Mouse (Mus musculus): ENCODE measurements around the gene Acot11.

Acot11 gene

GRCm38 (mm10) chr4:106804910-106805274 is at the start of gene Acot11:
Gene Acot11 (minus strand): TSS chr4:106804998.
- peak; percentile 70 to 79 for DNase-seq

- DNase-seq = peak; percentile 57 to 68
These were observed 43.7 kb upstream of the Acot11 start for GRCm38 (mm10) chr4:106848290-106849092.

GRCm38 (mm10) chr4:106847591-106848289 is 42.9 kb upstream of the Acot11 start:
- peak; percentile 83 to 89 for DNase-seq

GRCm38 (mm10) chr4:106842561-106842960 is 37.8 kb upstream of the Acot11 start:
- no peak for DNase-seq

GRCm38 (mm10) chr4:106841856-106842255 is 37.1 kb upstream of the Acot11 start:
- DNase-seq = no peak

GRCm38 (mm10) chr4:106841303-106841702 is 36.5 kb upstream of the Acot11 start:
- DNase-seq = no peak

GRCm38 (mm10) chr4:106840651-106841145 is 35.9 kb upstream of the Acot11 start:
- no peak for DNase-seq

- DNase-seq = peak; percentile 89 to 93
These were observed 35.3 kb upstream of the Acot11 start for GRCm38 (mm10) chr4:106839964-106840611.

- peak in 1 of 2 experiments; percentile 40 for DNase-seq
These were observed 34.5 kb upstream of the Acot11 start for GRCm38 (mm10) chr4:106839254-106839834.

- peak; percentile 95 for DNase-seq
These were observed 33.9 kb upstream of the Acot11 start for GRCm38 (mm10) chr4:106838548-106839253.

- DNase-seq = peak; percentile 42 to 56
These were observed 33.2 kb upstream of the Acot11 start for GRCm38 (mm10) chr4:106837964-106838363.

GRCm38 (mm10) chr4:106837425-106837824 is 32.6 kb upstream of the Acot11 start:
- no peak for DNase-seq

- no peak for DNase-seq
These were observed 25.8 kb upstream of the Acot11 start for GRCm38 (mm10) chr4:106830545-106831112.

GRCm38 (mm10) chr4:106827738-106828361 is 23.1 kb upstream of the Acot11 start:
- peak; percentile 65 to 77 for DNase-seq

- no peak for DNase-seq
These were observed 20.4 kb upstream of the Acot11 start for GRCm38 (mm10) chr4:106825229-106825628.

GRCm38 (mm10) chr4:106819404-106819803 is 14.6 kb upstream of the Acot11 start:
- DNase-seq = no peak

GRCm38 (mm10) chr4:106818332-106818731 is 13.5 kb upstream of the Acot11 start:
- no peak for DNase-seq

- DNase-seq = no peak
These were observed 12.2 kb upstream of the Acot11 start for GRCm38 (mm10) chr4:106817017-106817416.

- DNase-seq = no peak
These were observed 10.9 kb upstream of the Acot11 start for GRCm38 (mm10) chr4:106815396-106816324.

- no peak for DNase-seq
These were observed 6.4 kb upstream of the Acot11 start for GRCm38 (mm10) chr4:106811162-106811561.

Measured in lung, adult 18-20 months (tissue).